Mouse (Mus musculus) erythroblast, embryonic 14.5 days (primary cell): ENCODE measurements around the gene Cyp2c65.

Source experiments
- GATA1 ChIP-seq: IDR thresholded peaks from 2 replicates; pipeline ENCODE4 v1.6.1; 2012; ENCODE audit warnings: low read length, inconsistent platforms, mixed read lengths
- TAL1 ChIP-seq: IDR thresholded peaks from 3 replicates; pipeline ENCODE4 v1.6.1; 2012; ENCODE audit warnings: low read length, inconsistent platforms, mixed read lengths

DNA sequence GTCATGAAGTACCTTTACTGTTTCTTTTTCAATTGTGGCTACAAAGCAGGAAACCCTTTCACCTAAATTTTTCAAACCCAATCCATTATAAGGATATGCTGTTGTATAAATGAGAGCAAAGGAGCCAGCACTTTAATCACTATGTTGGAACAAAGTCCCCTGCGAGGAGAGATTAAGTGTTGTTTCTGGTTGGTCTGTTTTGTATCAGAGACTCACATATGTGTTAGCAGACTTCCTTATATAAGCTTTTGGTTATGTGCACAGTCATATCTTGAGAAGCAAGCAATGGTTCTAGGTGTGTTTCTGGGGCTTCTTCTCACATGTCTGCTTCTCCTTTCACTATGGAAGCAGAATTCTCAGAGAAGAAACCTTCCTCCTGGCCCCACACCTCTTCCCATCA lies 52.8 kb downstream of the Cyp2c65 start, which contains the start of gene Cyp2c66:
- TF ChIP-seq GATA1, result no peak
- TF ChIP-seq TAL1, result no peak
